Mouse (Mus musculus) fat pad, adult 2 months (tissue): ENCODE measurements at regions not wholly inside any gene's neighbourhood (a gene's known extent, or its start where the extent isn't known, plus 50 kb on each side); places are given as distances from the start of the nearest gene placed in this dataset.

Source experiments
- DNase-seq: peaks from one replicate; pipeline ENCODE4 v3.0.0-alpha.2; 2011; ENCODE audit warnings: low read depth, low spot score; ENCODE audit errors: extremely low read depth

DNA sequence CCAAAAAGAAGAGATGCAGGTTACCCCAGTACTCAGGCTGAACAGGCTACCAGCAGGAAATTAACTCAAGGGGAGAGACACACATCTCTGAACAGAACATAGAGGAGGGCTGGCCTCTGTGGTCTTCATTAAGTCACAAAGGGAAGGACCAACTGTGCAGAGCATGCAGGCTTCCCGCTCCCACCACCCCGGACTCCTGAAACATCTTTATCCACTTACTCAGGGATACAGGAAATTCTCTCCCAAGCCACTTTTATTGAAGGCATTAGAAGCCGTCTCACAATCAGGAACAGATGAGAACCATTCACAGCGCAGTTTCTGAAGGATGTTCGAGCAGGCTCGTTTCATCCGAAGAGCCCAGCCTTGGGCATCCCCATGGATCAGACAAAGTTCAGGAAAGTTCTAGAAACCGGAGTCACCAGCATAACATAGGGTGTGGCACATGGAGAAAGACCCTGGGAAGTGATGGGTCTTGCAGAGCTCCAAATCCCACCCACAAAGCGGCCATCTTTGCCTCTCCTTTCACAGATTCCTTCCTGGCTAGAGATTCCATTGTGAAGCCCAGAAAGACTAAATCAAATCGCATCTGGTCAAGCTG lies 55.9 kb upstream of the Zbtb40 start:
- DNase-seq = no peak

- DNase-seq = no peak
These were observed 52.6 kb upstream of the Zbtb40 start for GRCm38 (mm10) chr4:137101169-137101568.

GRCm38 (mm10) chr4:137100756-137101155 lies 52.2 kb upstream of the Zbtb40 start:
- no peak for DNase-seq
